Mouse (Mus musculus): Measurements from ENCODE around the gene Dll1. TPM values are rescaled to one million over a fixed set of nuclear protein-coding genes. Genes with fewer than 3 reads are reported as not detected.
A peak's percentile ranks its signal among the peaks of the same experiment; 100 is the strongest.

The Dll1 gene
- polyA plus RNA-seq, 1 experiment from 2014 or later, result 57.4 TPM

DNA sequence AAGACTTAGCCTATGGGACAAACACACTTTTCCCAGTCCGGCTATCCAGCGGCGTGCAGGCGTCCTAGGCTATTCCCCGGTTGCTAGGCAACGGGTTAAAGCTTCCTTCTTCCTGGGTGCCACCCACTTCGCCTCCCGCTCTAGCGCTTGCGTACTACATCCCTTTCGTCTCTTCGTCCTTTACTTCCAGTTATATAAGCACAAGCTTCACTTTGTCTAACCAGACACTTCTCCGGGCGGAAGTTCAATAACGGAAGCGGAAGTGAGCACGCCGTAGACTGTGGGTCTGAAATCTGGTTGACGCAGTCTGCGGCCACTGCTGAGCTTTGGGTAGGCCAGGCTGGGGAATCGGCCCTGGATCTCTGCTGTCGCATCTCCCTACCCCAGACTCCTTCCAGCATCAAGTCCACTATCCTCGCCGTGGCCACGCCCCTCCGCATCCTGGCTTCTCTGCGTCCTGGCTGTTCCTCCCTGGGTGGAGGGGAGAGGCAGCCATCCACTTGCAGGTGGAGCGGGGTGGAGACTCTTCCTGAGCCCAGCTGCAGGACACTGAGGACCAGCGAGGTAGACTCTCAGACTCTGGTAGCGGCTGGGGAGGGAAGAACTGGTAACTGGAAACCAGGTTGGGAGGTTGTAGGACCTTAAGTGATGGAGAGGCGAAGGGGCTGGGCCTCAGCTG, 19.5 kb upstream of the Dll1 start, which contains the start of gene Fam120b:
Fam120b (plus strand) TSS at position 206 of the 679 bp plus-strand sequence.
- ATAC-seq, result peak; percentile 98
- H3K9ac ChIP-seq, result peak within 1 kb of the TSS; percentile 93
- H3K9me3 ChIP-seq (replicated peaks), result no peaks in the 10 kb centered on the region
- H3K4me3 ChIP-seq, result peak within 1 kb of the TSS; percentile 77
- peaks cover 32% of the 10 kb centered on the region for H3K4me1 ChIP-seq
- H3K4me2 ChIP-seq, result peak within 1 kb of the TSS; percentile 93
- 0 out of 2 replicates have a peak, but pooled peaks cover 5% of the 10 kb centered on the region for H3K27me3 ChIP-seq
- H3K27ac ChIP-seq, result peak within 1 kb of the TSS; percentile 92
- WGBS, result under 1% methylated on average over 31 of the region's 31 CpGs
- H3K36me3 ChIP-seq (ENCODE audit: poor library complexity, severe bottlenecking), result no peaks in the 10 kb centered on the region

- no peaks in the 10 kb centered on the region for H3K36me3 ChIP-seq (ENCODE audit: poor library complexity, severe bottlenecking)
- no peak overlapping the region for H3K4me2 ChIP-seq
- H3K27ac ChIP-seq, result no peak overlapping the region
- no peaks in the 10 kb centered on the region for H3K4me1 ChIP-seq
- H3K9me3 ChIP-seq (replicated peaks), result no peaks in the 10 kb centered on the region
- H3K4me3 ChIP-seq, result no peak overlapping the region
- 0 out of 2 replicates have a peak, but pooled peaks cover 5% of the 10 kb centered on the region for H3K27me3 ChIP-seq
- 84% methylated on average over 8 of the region's 8 CpGs for WGBS
- no peak overlapping the region for H3K9ac ChIP-seq
- no peak for ATAC-seq
Observed at GRCm38 (mm10) chr17:15389356-15389755, 12.7 kb upstream of the Dll1 start.

- 0 out of 2 replicates have a peak, but pooled peaks cover 2% of the 10 kb centered on the region for H3K27me3 ChIP-seq
- H3K4me2 ChIP-seq, result no peak overlapping the region
- no peaks in the 10 kb centered on the region for H3K4me1 ChIP-seq
- ATAC-seq, result no peak
- WGBS, result 74% methylated on average over 4 of the region's 4 CpGs
- no peak overlapping the region for H3K9ac ChIP-seq
- H3K36me3 ChIP-seq (ENCODE audit: poor library complexity, severe bottlenecking), result no peaks in the 10 kb centered on the region
- no peaks in the 10 kb centered on the region for H3K9me3 ChIP-seq (replicated peaks)
- H3K4me3 ChIP-seq, result no peak overlapping the region
- H3K27ac ChIP-seq, result no peak overlapping the region
Observed at GRCm38 (mm10) chr17:15388892-15389291, 12.2 kb upstream of the Dll1 start.

- Histone ChIP-seq H3K36me3 (ENCODE audit: poor library complexity, severe bottlenecking) (no peaks in the 10 kb centered on the region), H3K27me3 (no peaks in the 10 kb centered on the region), H3K4me3 (no peak overlapping the region), H3K27ac (no peak overlapping the region), H3K4me1 (peaks cover 44% of the 10 kb centered on the region), H3K9me3 (replicated peaks) (no peaks in the 10 kb centered on the region), H3K4me2 (no peak overlapping the region), H3K9ac (no peak overlapping the region)
- no peak for ATAC-seq
- WGBS, result 96% methylated on average over 5 of the region's 5 CpGs
Observed at GRCm38 (mm10) chr17:15383360-15383759, 6.7 kb upstream of the Dll1 start.

GRCm38 (mm10) chr17:15381869-15382660, 5.4 kb upstream of the Dll1 start:
- 4% methylated on average over 7 of the region's 7 CpGs for WGBS
- Histone ChIP-seq H3K4me1 (peaks cover 57% of the 10 kb centered on the region), H3K36me3 (ENCODE audit: poor library complexity, severe bottlenecking) (no peaks in the 10 kb centered on the region), H3K27ac (peak overlapping the region; percentile 87), H3K27me3 (no peaks in the 10 kb centered on the region), H3K9me3 (replicated peaks) (no peaks in the 10 kb centered on the region), H3K4me3 (no peak overlapping the region), H3K9ac (no peak overlapping the region), H3K4me2 (peak overlapping the region; percentile 89)
- no peak for ATAC-seq

GRCm38 (mm10) chr17:15381092-15381860, 4.6 kb upstream of the Dll1 start:
- H3K9ac ChIP-seq, result peak overlapping the region; percentile 64
- H3K36me3 ChIP-seq (ENCODE audit: poor library complexity, severe bottlenecking), result no peaks in the 10 kb centered on the region
- ATAC-seq, result peak; percentile 16
- H3K27ac ChIP-seq, result peak overlapping the region; percentile 87
- peaks cover 59% of the 10 kb centered on the region for H3K4me1 ChIP-seq
- H3K4me2 ChIP-seq, result peak overlapping the region; percentile 89
- H3K9me3 ChIP-seq (replicated peaks), result no peaks in the 10 kb centered on the region
- 1% methylated on average over 22 of the region's 22 CpGs for WGBS
- no peaks in the 10 kb centered on the region for H3K27me3 ChIP-seq
- peak overlapping the region; percentile 44 for H3K4me3 ChIP-seq

DNA sequence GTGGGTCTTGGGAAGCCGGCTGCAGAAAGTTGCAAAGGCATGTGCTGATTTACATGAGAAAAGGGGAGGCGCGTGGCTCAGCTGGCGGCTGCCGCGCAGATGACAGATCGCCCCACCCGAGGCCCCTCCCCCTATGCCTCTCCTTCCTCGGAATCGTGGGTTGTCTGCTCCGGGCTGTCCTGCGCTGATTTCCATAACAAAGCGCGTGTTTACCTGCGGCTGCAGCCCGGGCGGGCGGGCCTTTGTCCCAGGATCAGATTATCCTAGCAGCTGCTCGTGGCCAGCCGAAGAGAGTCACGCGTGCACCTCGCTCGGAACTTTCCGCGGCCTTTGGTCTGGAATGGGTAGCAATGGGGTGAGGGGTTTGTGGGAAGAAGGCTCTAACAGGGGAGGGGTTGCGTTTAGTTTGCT, 4.0 kb upstream of the Dll1 start:
- Histone ChIP-seq H3K4me2 (peak overlapping the region; percentile 89), H3K4me3 (peak overlapping the region; percentile 44), H3K36me3 (ENCODE audit: poor library complexity, severe bottlenecking) (no peaks in the 10 kb centered on the region), H3K9ac (peak overlapping the region; percentile 64), H3K27ac (peak overlapping the region; percentile 87), H3K4me1 (peaks cover 59% of the 10 kb centered on the region), H3K9me3 (replicated peaks) (no peaks in the 10 kb centered on the region), H3K27me3 (no peaks in the 10 kb centered on the region)
- WGBS, result 0% methylated on average over 27 of the region's 27 CpGs
- ATAC-seq, result peak; percentile 49

DNA sequence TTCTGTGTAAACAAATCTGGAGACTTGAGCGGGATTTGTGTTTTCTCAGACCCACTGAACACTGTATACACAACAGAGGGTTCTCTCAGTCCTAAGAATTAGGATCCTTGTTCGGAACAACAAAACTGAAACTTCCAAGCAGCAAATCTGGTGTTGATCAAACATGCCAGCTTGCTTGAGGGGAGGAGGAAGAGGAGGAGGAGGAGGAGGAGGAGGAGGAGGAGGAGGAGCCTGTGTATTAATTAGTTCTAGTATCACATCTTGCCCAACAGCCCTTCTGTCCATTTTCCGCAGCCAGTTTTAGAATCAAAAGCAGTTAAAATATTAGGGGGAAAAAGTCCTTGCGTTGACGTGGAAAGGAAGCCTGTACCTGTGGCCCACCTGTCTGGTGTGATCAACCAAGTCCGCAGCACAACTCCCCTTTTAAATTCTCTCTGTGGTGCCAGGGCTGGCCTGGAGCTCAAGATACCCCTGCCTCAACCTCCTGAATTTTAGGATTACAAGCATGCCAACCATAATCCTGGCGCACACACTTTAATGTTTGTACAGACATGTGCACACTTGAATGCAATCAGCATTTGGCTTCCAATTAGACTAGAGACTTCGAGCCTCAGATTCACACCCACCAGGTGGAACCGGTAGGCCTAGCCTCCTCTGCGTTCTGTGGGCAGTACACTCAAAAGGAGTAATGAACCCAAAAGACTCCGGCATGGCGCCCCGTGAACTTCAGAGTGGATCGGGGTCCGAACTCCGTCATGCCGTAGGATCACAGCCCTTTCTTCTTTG, 3.3 kb upstream of the Dll1 start:
- peak overlapping the region; percentile 98 for H3K27ac ChIP-seq
- no peaks in the 10 kb centered on the region for H3K36me3 ChIP-seq (ENCODE audit: poor library complexity, severe bottlenecking)
- no peaks in the 10 kb centered on the region for H3K9me3 ChIP-seq (replicated peaks)
- no peak for ATAC-seq
- H3K9ac ChIP-seq, result peak overlapping the region; percentile 64
- H3K4me1 ChIP-seq, result peaks cover 59% of the 10 kb centered on the region
- H3K4me3 ChIP-seq, result peak overlapping the region; percentile 44
- H3K27me3 ChIP-seq, result no peaks in the 10 kb centered on the region
- peak overlapping the region; percentile 89 for H3K4me2 ChIP-seq
- 7% methylated on average over 17 of the region's 17 CpGs for WGBS

DNA sequence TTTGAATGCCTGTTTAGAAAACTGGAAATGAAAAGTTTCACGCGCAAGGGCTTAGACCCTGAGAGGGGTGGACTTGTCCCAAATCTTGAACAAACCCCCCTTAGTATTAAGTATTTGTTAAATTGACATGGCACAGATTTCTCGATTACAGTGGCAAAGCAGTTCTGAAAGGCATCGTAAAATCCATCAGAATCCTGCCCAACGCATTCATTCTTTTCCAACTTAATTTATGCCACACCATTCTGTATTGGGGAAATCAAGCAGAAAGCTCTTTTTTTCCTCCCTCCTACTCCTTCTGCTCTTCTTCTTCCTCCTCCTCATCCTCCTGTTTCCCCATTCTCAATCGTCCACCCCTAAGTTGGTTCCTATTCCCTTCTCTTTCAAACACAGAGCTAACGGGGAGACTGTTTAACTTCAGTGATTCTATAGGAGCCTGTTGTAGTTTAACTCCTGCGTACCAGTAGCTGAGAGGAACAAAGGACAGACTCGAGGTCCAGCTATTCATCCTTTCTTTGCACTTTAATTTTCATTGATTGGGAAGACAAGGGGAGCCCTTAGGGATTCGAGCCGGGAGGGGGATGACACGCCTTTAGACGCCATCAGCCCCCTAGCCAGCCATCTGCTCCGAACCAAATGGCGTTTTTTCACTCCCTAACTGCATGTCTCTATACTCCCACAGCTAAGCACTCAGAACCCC, 1.9 kb upstream of the Dll1 start:
- 1% methylated on average over 15 of the region's 15 CpGs for WGBS
- no peak overlapping the region; the same call in 1 of the 2 replicates for H3K4me3 ChIP-seq
- H3K9ac ChIP-seq, result peak overlapping the region; percentile 30; the same call in 1 of the 2 replicates
- peak overlapping the region; percentile 89 for H3K4me2 ChIP-seq
- no peaks in the 10 kb centered on the region for H3K27me3 ChIP-seq
- peak overlapping the region; percentile 98 for H3K27ac ChIP-seq
- no peaks in the 10 kb centered on the region for H3K9me3 ChIP-seq (replicated peaks)
- H3K4me1 ChIP-seq, result peaks cover 70% of the 10 kb centered on the region
- H3K36me3 ChIP-seq (ENCODE audit: poor library complexity, severe bottlenecking), result 0 out of 2 replicates have a peak, but pooled peaks cover 2% of the 10 kb centered on the region
- ATAC-seq, result no peak

DNA sequence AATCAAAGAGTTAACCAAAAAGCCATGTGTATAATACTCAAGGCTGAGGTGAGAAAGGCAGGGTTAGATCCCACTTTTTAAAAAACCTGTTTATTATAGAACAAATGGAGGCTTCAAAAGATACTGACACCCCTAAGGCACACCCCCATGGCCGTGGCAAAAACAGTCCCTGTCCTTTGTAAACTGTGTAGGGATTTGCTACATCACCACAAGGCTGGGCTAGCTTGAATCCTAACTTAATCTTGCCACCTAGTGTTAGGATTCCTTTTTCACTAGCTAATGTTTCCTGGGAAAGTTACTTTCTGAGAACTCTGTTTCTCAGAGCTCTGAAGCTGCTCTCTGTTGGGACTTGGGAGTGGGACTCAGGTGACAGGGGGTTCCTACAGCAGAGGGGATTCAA, 1.2 kb upstream of the Dll1 start:
- peaks cover 9% of the 10 kb centered on the region; the same call in 1 of the 2 replicates for H3K36me3 ChIP-seq (ENCODE audit: poor library complexity, severe bottlenecking)
- no peaks in the 10 kb centered on the region for H3K9me3 ChIP-seq (replicated peaks)
- peak overlapping the region; percentile 97; the same call in 1 of the 2 replicates for H3K9ac ChIP-seq
- H3K4me3 ChIP-seq, result no peak overlapping the region
- H3K27me3 ChIP-seq, result no peaks in the 10 kb centered on the region
- peaks cover 76% of the 10 kb centered on the region for H3K4me1 ChIP-seq
- 0% methylated on average over 1 of the region's 1 CpGs for WGBS
- H3K4me2 ChIP-seq, result peak overlapping the region; percentile 89
- ATAC-seq, result no peak
- H3K27ac ChIP-seq, result peak overlapping the region; percentile 98

All from forebrain, embryonic 13.5 days (tissue).